Mouse (Mus musculus) A20 (cell line): Measurements from ENCODE around the gene Slc5a6.
"Not testable (repeated sequence)": the region's sequence is repeated elsewhere in the genome, so short reads cannot be mapped to it uniquely, and the experiment has no call there.

Experiments
- DNase-seq: peaks from one replicate; pipeline ENCODE4 v3.0.0-alpha.2; 2011; ENCODE audit warnings: low read depth, low spot score

The Slc5a6 gene

DNA sequence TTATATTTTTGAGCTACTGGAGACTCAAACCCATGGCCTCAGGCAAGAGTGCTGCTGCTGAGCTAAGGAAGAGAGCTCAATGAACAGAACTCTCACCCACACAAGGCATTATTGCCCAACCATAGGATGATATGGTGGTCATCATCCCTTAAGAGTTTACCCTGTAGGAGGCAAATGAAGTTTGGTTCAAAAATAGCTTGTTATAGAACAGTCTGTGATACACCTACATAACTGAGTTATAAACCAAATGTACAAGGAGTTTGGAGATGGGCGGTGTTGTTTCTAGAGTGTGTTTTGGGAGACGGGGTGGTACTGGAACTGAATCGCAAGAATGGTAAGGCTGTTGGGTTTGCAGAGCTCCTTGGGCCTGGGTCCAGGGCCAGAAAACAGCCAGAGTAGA lies 21.1 kb upstream of the Slc5a6 start:
- DNase-seq = no peak

GRCm38 (mm10) chr5:31055216-31056140 lies 6.8 kb upstream of the Slc5a6 start:
- DNase-seq = peak; percentile 48

DNA sequence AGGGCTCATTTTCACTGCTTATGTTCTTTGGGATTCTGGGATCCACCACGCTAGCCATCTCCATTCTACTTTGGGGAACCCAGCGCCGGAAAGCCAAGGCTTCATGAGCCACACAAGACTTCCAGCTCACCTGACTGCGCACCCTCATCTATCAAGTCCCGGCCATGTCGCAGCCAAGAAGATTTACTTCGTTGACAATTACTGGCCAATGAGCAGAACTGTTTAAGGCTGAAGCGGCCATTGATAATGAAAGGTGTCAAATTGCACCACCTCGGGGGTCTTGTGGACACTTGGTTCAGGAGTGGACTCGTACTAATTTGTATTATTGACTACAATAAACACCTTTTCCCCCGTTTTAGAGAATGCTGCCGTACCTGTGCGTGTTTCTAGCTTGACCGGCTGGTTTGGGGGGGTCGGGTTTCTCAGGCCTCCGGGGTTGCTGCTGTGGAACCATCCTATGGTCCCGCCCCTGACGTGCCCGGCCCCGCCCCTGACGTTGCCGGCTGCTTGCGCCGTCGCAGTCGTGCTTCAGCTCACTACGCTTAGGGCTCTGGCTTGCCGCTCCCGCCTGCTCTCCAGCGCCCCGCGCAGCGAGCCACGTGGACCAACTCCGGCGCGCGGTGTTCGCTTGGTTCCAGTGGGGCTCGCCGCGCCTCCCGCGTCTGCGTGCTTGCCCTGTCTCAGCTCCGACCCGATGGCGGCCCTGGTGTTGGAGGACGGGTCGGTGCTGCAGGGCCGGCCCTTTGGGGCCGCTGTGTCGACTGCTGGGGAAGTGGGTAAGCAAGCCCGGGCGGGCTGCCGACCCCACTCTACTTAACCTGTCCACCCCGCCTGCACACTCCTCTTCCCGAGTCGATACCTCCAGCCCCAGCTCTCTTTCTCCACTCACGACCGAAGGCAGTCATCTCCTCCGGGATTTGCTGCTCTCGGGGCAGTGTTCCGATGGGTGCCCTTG lies 5.8 kb upstream of the Slc5a6 start, which contains the start of gene Cad:
TSS of gene Cad (plus strand) at position 520 of the 955 bp plus-strand sequence.
- peak; percentile 96 for DNase-seq

DNA sequence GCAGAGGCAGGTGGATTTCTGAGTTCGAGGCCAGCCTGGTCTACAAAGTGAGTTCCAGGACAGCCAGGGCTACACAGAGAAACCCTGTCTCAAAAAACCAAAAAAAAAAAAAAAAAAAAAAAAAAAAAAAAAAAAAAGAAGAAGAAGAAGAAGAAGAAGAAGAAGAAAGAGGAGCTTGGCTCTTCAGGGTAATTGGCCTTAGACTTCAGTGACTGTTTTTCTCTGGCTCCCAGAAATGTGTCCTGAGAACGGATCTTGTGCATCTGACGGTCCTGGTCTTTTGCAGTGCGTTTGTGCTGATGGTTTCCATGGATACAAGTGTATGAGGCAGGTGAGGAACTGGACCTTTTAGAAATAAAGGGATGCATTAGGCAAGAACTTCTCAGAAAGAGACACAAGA lies 5.0 kb upstream of the Slc5a6 start:
- DNase-seq = not testable (repeated sequence)

- peak; percentile 51 for DNase-seq
Measured at GRCm38 (mm10) chr5:31050427-31050826, 1.7 kb upstream of the Slc5a6 start.

- peak; percentile 99 for DNase-seq
Measured at GRCm38 (mm10) chr5:31047848-31048762, 619 bp downstream of the Slc5a6 start, which contains the start of gene Atraid. Gene Atraid, plus strand, starts transcription at chr5:31048312.

DNA sequence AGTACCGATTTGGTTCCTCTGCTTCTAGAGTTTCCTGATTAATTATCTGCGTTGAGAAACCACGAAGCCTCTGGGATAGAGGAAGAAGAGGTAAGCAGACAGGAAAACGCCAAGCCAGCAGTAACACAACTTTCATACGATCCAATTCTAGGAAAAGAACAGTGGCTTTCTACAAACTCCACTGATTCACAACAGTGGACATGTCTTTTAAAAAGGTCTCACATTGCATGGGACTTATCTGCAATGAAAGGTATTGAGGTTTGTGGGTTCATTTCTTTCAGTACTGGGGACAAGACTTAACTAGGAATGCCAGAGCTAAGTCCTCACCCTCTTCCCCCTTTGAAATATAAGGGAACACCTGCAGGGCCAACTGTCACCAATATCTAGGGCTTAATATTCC lies 1.6 kb downstream of the Slc5a6 start:
- no peak for DNase-seq

DNA sequence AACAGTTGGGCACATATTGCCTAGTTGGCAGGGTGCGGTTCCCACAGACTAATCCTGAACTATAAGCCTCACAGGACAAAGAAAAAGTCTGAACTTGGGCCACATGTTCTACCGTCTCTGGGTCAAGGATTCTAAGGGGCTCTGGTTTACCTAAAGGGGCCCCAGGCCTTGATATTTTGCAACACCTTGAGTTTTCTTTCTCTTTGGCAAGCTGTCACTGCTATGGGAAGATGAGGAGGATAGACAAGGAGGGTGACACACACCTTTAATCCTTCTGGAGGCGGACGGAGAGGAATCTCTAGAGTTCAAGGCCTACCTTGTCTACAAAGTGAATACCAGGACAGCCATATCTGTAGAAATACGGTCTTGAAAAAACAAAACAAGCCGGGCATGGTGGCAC lies 2.3 kb downstream of the Slc5a6 start:
- no peak for DNase-seq

DNA sequence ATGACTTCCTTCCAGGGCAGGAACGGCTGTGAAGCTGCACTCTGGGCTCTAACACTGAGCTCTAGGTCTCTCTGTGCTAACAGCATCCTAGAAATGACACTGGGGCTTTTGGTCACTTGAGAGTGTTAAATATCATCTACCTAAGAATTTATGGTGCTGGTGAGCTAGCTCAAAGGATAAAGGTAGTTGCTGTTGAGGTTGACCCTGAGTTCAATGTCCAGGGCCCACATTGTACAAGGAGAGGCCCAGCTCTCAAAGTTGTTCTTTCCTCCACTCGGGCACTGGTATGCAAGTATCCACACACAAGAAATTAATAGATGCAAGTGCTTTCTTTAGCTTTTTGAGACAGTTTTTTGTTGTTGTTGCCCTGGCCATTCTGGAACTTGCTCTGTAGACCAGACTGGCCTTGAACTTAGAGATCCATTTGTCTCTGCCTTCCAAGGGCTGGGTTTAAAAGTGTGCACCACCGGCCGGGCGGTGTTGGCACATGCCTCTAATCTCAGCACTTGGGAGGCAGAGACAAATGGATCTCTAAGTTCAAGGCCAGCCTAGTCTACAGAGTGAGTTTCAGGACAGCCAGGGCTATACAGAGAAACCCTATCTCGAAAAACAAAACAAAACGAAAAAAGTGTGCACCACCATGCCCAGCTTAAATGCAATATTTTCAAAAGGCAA lies 10.4 kb downstream of the Slc5a6 start:
- DNase-seq = no peak

DNA sequence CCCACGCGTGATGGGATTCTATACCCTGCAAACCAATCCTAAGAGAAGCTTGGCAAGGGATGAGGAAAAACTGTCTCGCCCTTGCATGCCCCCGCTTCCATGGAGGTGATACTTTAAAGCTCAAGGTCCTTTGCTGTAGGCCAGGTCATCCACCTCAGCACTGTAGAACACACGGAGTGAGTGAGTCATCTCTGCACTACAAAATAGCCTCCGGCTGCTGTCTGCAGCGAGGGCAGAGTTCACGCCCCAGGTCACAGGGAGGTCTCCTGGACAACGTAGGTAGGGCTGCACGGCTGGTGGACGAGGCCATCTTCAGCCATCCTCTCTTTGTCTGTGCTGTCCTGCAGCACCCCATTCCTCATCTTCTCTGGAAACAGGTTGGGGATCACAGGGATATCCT lies 12.2 kb downstream of the Slc5a6 start:
- not testable (repeated sequence) for DNase-seq

DNA sequence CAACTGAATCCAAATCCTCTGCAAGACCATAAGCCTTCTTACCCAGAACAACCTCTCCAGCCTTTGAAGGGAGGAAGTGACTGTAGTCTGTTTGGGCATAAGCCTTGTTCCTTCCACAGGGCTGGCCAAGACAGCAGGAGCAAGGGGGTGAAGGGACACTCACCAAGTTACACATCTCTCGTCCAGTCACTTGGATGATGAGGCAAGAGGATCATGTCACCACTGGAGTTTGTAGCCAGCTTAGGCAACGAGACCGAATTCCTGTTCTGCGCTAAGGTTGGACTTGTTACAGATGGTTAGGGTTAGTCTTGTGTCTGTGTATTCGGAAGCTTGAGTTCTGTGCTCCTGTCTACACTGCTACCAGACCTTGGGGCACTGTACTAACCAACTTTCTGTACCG lies 14.1 kb downstream of the Slc5a6 start:
- no peak for DNase-seq

- DNase-seq = no peak
Measured at GRCm38 (mm10) chr5:31031508-31031907, 17.2 kb downstream of the Slc5a6 start.

DNA sequence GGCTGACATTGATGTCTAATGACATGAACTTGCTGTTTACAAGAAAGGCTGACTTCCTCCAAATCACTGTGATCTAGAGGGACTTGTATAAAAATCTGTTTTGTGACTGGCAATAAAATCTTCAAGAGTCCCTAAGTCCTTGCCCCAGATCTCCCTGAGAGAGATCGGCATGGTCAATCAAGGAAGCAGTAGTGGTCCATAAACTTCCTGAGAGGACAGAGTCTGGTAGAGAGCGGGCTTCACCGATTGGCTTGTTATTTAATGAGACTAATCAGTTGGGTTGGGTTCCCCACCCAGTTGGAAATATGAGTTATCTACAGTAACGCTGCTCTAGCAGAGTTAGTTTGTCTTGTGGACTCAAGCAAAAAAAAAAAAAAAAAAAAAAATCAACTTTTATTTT lies 17.8 kb downstream of the Slc5a6 start:
- DNase-seq = no peak

DNA sequence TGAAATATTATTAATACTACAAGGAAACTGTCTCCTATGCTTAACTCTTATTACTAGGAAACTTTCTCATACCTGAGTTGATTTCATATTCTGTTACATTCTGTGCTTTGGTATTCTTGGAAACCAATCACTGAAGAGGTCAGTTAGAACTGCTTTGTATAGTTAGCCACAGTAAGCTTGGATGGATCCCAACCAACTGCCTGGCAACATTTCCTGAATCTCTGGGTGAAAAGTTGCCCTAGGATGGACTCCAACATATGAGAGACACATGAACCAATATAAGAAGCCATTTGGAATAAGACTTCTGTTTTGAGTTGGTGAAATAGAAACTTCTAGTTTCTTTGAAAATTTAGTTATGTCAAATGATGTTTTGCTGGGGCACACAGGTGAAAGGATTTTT lies 24.1 kb downstream of the Slc5a6 start:
- DNase-seq = no peak

DNA sequence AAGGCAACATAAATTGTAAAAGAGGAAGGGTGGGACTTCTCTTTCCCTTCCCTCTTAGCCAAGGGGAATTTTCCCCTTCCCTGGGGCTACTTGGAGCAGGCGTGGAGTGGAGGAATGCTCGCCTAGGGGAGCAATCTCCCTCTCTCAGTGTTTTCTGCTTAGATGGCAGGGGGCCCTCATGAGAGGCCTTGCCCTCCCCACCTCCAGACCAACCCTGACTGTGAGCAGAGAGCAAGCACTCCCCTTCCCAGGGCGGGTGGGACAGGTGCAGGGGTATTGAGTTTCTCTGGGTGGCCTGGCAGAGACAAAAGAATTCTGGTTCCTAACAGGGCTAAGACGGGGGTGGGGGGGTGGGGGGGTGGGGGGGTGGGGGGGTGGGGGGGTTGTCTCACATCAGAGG lies 25.5 kb downstream of the Slc5a6 start:
- DNase-seq = peak; percentile 24

- no peak for DNase-seq
Measured at GRCm38 (mm10) chr5:31022690-31023089, 26.0 kb downstream of the Slc5a6 start.

GRCm38 (mm10) chr5:31021790-31022189 lies 26.9 kb downstream of the Slc5a6 start:
- not testable (repeated sequence) for DNase-seq

- DNase-seq = no peak
Measured at GRCm38 (mm10) chr5:31015913-31016312, 32.8 kb downstream of the Slc5a6 start.

GRCm38 (mm10) chr5:31012737-31013136 lies 36.0 kb downstream of the Slc5a6 start:
- DNase-seq = no peak

DNA sequence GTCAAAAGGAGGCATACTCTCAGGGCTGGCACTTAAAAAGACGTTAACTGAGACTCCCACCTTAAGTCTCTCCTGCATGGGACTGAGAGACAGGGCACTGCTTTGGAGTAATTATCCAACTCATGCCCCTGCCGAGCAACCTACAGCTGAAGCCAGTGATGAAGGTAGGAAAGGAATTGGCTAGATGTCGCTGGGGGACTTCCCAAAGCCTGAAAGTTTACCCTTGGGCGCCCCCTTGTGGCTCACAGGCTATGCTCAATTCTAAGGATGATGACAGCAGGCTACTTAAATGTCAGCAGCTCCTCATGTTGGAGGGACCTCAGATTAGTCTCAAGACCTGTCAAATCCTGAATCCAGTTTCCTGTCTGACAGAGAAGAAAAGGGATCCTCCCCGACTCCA lies 44.5 kb downstream of the Slc5a6 start:
- DNase-seq = peak; percentile 85
